Mouse (Mus musculus): ENCODE measurements around the gene Uhrf1bp1. TPM values are rescaled to one million over a fixed set of nuclear protein-coding genes. Genes with fewer than 3 reads are reported as not detected.

Uhrf1bp1 gene
- total and polyA plus RNA-seq, 3 experiments: 23.1 to 43.6 TPM; not detected in 1

- Histone ChIP-seq H3K4me1 (ENCODE audit: control insufficient read depth in 1 of 2, insufficient read depth in 2 of 2, low read length in 2 of 2) (peaks cover 4 to 6% of the 10 kb centered on the region in 2 experiments; a peak in 3 of 4 replicates), H3K9me3 (replicated peaks; ENCODE audit: insufficient read depth, low read length) (no peaks in the 10 kb centered on the region), H3K79me2 (ENCODE audit: control insufficient read depth, insufficient read depth, low read length, poor library complexity) (0 out of 2 replicates have a peak, but pooled peaks cover 2% of the 10 kb centered on the region), H3K9ac (ENCODE audit: control insufficient read depth, low read depth, low read length, poor library complexity, severe bottlenecking) (no peak overlapping the region), H3K27ac (ENCODE audit: control insufficient read depth, low read depth, low read length) (no peak overlapping the region), H3K4me3 (ENCODE audit: control insufficient read depth in 1 of 2, insufficient read depth in 1 of 2, low read depth in 2 of 2, low read length in 2 of 2) (no peak overlapping the region), H3K36me3 (ENCODE audit: control insufficient read depth in 1 of 2, insufficient read depth in 2 of 2, low read length in 2 of 2) (peaks cover 3 to 21% of the 10 kb centered on the region in 2 experiments), H3K27me3 (ENCODE audit: control insufficient read depth in 1 of 2, insufficient read depth in 2 of 2, low read length in 2 of 2) (no peaks in the 10 kb centered on the region)
- DNase-seq (ENCODE audit: low read depth, low spot score): no peak
- TF ChIP-seq TBP (IDR thresholded peaks at IDR 0.05; ENCODE audit: low read depth, low read length) (no peak), POLR2AphosphoS2 (IDR thresholded peaks at IDR 0.05; ENCODE audit: low read length) (no peak), RAD21 (IDR thresholded peaks at IDR 0.05; ENCODE audit: low read depth, low read length) (no peak), NRF1 (IDR thresholded peaks at IDR 0.05; ENCODE audit: insufficient read depth, low read depth, low read length, poor library complexity, severe bottlenecking) (no peak), GATA1 (IDR thresholded peaks at IDR 0.05; ENCODE audit: low read depth, low read length) (no peak), CTCF (IDR thresholded peaks at IDR 0.05 in 2 of 3, conservative IDR thresholded peaks at IDR 0.05 in 1 of 3; ENCODE audit: control insufficient read depth in 1 of 3, insufficient read depth in 1 of 3, low read depth in 2 of 3, low read length in 3 of 3, poor library complexity in 1 of 3, severe bottlenecking in 1 of 3) (no peak), HCFC1 (IDR thresholded peaks at IDR 0.05; ENCODE audit: low read depth, low read length) (no peak), E2F4 (IDR thresholded peaks at IDR 0.05; ENCODE audit: borderline replicate concordance, low read depth, low read length) (no peak), SMC3 (IDR thresholded peaks at IDR 0.05; ENCODE audit: low read depth, low read length) (no peak), ZNF384 (IDR thresholded peaks at IDR 0.05; ENCODE audit: low read depth, low read length) (no peak), POLR2A (IDR thresholded peaks at IDR 0.05; ENCODE audit: control insufficient read depth in 1 of 2, insufficient read depth in 1 of 2, low read depth in 1 of 2, low read length in 2 of 2, poor library complexity in 1 of 2) (no peak), TCF12 (IDR thresholded peaks at IDR 0.05; ENCODE audit: low read depth, low read length) (no peak), GABPA (IDR thresholded peaks at IDR 0.05; ENCODE audit: low read depth, low read length) (no peak), NELFE (IDR thresholded peaks at IDR 0.05; ENCODE audit: low read depth, low read length) (no peak), USF2 (IDR thresholded peaks at IDR 0.05; ENCODE audit: borderline replicate concordance in 1 of 2, insufficient read depth in 1 of 2, low read depth in 1 of 2, low read length in 2 of 2) (no peak), ETS1 (IDR thresholded peaks at IDR 0.05; ENCODE audit: low read depth, low read length) (no peak), POLR2AphosphoS5 (IDR thresholded peaks at IDR 0.05; ENCODE audit: borderline replicate concordance, low read depth, low read length) (no peak), MAZ (IDR thresholded peaks at IDR 0.05; ENCODE audit: low read depth, low read length) (no peak)
Measured at GRCm38 (mm10) chr17:27851076-27851475, 5.2 kb upstream of the Uhrf1bp1 start.

DNA sequence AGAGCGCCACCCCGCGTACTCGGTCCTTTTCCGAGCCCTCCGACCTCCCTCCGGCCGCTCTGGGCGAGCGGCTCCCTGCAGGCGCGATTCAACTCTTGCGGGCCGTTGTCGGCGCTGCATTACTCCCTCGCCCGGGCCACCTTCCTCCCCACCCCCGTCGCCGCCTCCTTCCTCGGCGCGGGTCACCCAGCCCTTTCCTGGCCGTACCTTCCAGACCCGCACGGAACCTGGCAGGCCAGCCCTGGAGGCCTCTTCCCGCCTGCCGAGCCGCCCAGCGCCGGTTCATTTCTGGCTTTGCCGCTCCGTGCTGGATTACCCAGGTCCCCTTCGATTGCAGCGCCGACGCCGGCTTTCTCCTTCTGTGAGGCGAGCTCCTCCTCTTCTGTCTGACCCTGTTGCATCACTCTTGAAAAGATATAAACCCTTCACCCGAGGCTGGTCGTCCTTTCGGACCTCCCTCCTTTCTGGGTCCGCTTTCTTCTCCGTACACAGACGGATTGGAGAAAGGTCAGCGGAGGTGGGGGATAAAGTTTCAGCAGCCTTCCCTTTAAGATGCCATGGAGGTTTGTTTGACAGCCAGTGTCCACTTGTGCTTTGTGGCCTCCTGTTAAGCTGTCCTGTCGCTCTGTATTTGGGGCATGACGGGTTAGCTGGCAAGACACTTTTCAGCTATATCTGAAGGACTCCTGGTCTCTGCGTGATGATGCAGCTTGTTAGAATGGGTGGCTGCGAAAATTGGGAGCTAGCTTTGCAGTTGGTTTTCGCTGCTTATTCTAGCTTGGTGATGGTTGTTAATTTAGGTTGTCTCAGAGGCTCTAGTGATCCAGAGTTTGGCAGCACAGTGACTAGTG is 782 bp downstream of the Uhrf1bp1 start:
- peaks cover 54% of the 10 kb centered on the region for H3K79me2 ChIP-seq (ENCODE audit: control insufficient read depth, insufficient read depth, low read length, poor library complexity)
- no peaks in the 10 kb centered on the region for H3K27me3 ChIP-seq (ENCODE audit: control insufficient read depth in 1 of 2, insufficient read depth in 2 of 2, low read length in 2 of 2)
- H3K9me3 ChIP-seq (replicated peaks; ENCODE audit: insufficient read depth, low read length): no peaks in the 10 kb centered on the region
- H3K4me1 ChIP-seq (ENCODE audit: control insufficient read depth in 1 of 2, insufficient read depth in 2 of 2, low read length in 2 of 2): peaks cover 16 to 23% of the 10 kb centered on the region in 2 experiments
- peaks cover 3 to 19% of the 10 kb centered on the region in 2 experiments for H3K36me3 ChIP-seq (ENCODE audit: control insufficient read depth in 1 of 2, insufficient read depth in 2 of 2, low read length in 2 of 2)
- H3K27ac ChIP-seq (ENCODE audit: control insufficient read depth, low read depth, low read length): peak overlapping the region; percentile 82
- TF ChIP-seq SIN3A (IDR thresholded peaks at IDR 0.05; ENCODE audit: low read length) (peak; percentile 11), CHD1 (IDR thresholded peaks at IDR 0.05; ENCODE audit: low read depth, low read length) (peak; percentile 61), NELFE (IDR thresholded peaks at IDR 0.05; ENCODE audit: low read depth, low read length) (peak; percentile 48; the same call in 1 of the 2 replicates), ZMIZ1 (IDR thresholded peaks at IDR 0.05; ENCODE audit: low read depth, low read length) (0 out of 2 replicates have a peak, but pooled peaks have one; percentile 14), RCOR1 (IDR thresholded peaks at IDR 0.05; ENCODE audit: low read depth, low read length) (peak; percentile 26; the same call in 1 of the 2 replicates), E2F4 (IDR thresholded peaks at IDR 0.05; ENCODE audit: borderline replicate concordance, low read depth, low read length) (no peak), JUND (IDR thresholded peaks at IDR 0.05; ENCODE audit: low read depth, low read length) (no peak), POLR2AphosphoS5 (IDR thresholded peaks at IDR 0.05; ENCODE audit: borderline replicate concordance, low read depth, low read length) (no peak), MYC (IDR thresholded peaks at IDR 0.05; ENCODE audit: low read depth, low read length) (no peak; the same call in none of the 2 replicates), ZKSCAN1 (IDR thresholded peaks at IDR 0.05; ENCODE audit: low read depth, low read length) (no peak)
- peak overlapping the region; percentile 75 to 97 for H3K4me3 ChIP-seq (ENCODE audit: control insufficient read depth in 1 of 2, insufficient read depth in 1 of 2, low read depth in 2 of 2, low read length in 2 of 2)
- peak; percentile 77 for DNase-seq (ENCODE audit: low read depth, low spot score)
- peak overlapping the region; percentile 86 for H3K9ac ChIP-seq (ENCODE audit: control insufficient read depth, low read depth, low read length, poor library complexity, severe bottlenecking)

Data from MEL (cell line).